Mouse (Mus musculus): ENCODE measurements around the gene Nlrp4a. TPM values are rescaled to one million over a fixed set of nuclear protein-coding genes. Genes with fewer than 3 reads are reported as not detected.
"Not testable (repeated sequence)": the region's sequence is repeated elsewhere in the genome, so short reads cannot be mapped to it uniquely, and the experiment has no call there.

Gene Nlrp4a
- total RNA-seq (2021): not detected
- long read RNA-seq, experiment 1: 0 reads
- long read RNA-seq, experiment 2: 0 reads

GRCm38 (mm10) chr7:26434813-26435212 is at the start of gene Nlrp4a:
Gene Nlrp4a (plus strand): TSS chr7:26435113.
- H3K27ac ChIP-seq: no peak within 1 kb of the TSS
- no peak for DNase-seq
- no peak within 1 kb of the TSS for H3K4me3 ChIP-seq
- intact Hi-C loops (cut with DNase I): no loop called here
- TF ChIP-seq CTCF (IDR thresholded peaks at IDR 0.05): no peak

GRCm38 (mm10) chr7:26386691-26387090 is 48.2 kb upstream of the Nlrp4a start:
- DNase-seq; H3K27ac ChIP-seq; intact Hi-C loops (cut with DNase I); H3K4me3 ChIP-seq: not testable (repeated sequence)

- H3K4me3 ChIP-seq; intact Hi-C loops (cut with DNase I): not testable (repeated sequence)
These were observed 43.8 kb upstream of the Nlrp4a start for GRCm38 (mm10) chr7:26391137-26391536.

GRCm38 (mm10) chr7:26391811-26392210 is 43.1 kb upstream of the Nlrp4a start:
- H3K4me3 ChIP-seq; H3K27ac ChIP-seq; DNase-seq; intact Hi-C loops (cut with DNase I): not testable (repeated sequence)

More at GRCm38 (mm10) chr7:26391137-26391536, 43.8 kb upstream of the Nlrp4a start:
- not testable (repeated sequence) for DNase-seq, H3K27ac ChIP-seq

GRCm38 (mm10) chr7:26403600-26403999 is 31.3 kb upstream of the Nlrp4a start, which contains the start of gene Nlrp9c:
Gene Nlrp9c (minus strand): TSS chr7:26403700.
- intact Hi-C loops (cut with DNase I); DNase-seq; H3K4me3 ChIP-seq; H3K27ac ChIP-seq: not testable (repeated sequence)

- TF ChIP-seq CTCF (IDR thresholded peaks at IDR 0.05): no peak
- no peak for DNase-seq
- no peak overlapping the region for H3K4me3 ChIP-seq
- intact Hi-C loops (cut with DNase I): no loop called here
- no peak overlapping the region for H3K27ac ChIP-seq
These were observed 41.8 kb downstream of the Nlrp4a start for GRCm38 (mm10) chr7:26476690-26477089.

- H3K4me3 ChIP-seq; intact Hi-C loops (cut with DNase I); H3K27ac ChIP-seq; DNase-seq: not testable (repeated sequence)
These were observed 54.6 kb downstream of the Nlrp4a start for GRCm38 (mm10) chr7:26489514-26489913.

Other genes with a start within 250 kb of the Nlrp4a start
- gene Vmn1r184, start 174.8 kb upstream of the Nlrp4a start, total RNA-seq (2021): not detected
- gene Cyp2a4, start 127.9 kb upstream of the Nlrp4a start, total RNA-seq (2021): not detected
- gene Nlrp9c, start 31.4 kb upstream of the Nlrp4a start, total RNA-seq (2021): not detected
- not detected for gene Nlrp9a, start 99.9 kb downstream of the Nlrp4a start, total RNA-seq (2021)
- gene Vmn1r185, start 183.4 kb downstream of the Nlrp4a start, total RNA-seq (2021): not detected